Mouse (Mus musculus) urinary bladder, postnatal 0 days (tissue): Measurements from ENCODE around the gene Ero1lb. TPM values are rescaled to one million over a fixed set of nuclear protein-coding genes. Genes with fewer than 3 reads are reported as not detected.

Experiments
- polyA plus RNA-seq: library from polyadenylated mRNA; unstranded; fragments of >200 nt; fragmentation: Nextera tagmentation; extraction: Ambion mirVana; gene quantifications from 2 replicates; pipeline ENCODE4 v1.2.1, GENCODE M21; 2015

The Ero1lb gene
- polyA plus RNA-seq, result 2.5 and 2.6 TPM in 2 replicates

DNA sequence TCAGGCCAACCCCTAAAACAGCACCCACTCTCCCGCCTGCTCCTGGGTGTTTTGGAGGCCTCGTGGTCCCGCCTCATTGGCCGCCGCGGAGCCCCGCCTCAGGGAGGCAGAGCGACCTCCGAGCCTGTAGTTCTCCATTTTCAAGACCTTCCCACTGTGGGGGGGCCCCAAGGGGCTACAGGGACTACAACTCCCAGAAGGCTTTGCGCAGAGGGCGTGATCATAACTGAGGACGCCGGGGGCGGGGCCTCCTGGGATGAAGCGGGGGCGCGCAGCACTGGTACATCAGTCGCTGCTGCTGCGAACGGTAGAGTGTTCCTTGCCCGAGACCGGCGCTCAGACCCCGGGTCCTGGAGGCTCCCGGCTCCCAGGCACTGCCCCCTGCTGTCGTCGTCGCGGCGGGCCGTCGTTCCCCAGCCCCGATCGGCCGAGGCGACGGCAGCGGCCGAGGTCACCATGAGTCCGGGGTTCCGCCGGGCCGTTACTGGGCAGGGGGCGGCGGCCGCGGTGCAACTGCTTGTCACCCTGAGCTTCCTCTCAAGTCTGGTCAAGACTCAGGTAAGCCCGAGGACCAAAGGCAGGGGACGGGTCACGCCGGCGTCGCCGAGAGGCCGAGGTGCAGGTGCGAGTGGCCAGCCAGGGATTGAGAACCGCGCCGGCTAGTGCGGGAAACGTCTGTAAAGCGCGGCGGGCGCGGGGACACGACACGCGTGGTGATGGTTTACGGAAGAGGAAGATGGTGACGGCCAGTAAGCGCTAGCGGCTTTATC is at the start of gene Ero1lb:
Gene Ero1lb, plus strand, starts transcription at position 254 of the 770 bp plus-strand sequence.

DNA sequence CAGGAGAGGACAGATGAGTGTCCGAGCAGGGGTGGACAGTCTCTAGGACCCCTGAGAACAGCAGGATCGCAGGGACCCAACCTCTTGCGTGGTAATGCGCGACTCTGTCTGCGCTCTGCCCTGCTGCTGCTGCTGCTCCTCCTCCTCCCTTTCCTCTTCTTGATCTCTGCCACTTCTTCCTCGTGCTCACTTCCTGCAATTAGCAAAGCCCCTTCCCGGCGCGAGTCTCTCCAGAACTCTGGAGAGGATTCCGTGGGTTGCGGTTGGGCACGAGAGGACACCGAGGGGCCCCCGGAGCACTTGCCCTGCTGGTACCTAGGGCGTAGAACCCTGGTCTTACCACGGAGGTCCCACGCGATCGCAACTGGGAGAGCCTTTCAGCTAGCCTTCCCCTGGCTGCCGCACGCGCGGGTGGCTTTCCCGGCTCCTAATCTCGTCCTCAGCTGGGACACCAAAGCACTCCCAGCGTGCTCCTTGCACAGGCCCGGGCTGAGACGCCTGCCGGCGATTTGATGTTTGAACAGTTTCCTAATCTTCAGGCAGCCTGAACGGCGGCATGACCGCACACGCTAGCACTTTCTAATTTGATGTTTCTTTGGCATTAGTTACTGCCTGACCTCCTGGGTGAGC is 45.6 kb upstream of the Ero1lb start, which contains the start of gene Edaradd:
Gene Edaradd, minus strand, starts transcription at position 484 of the 630 bp plus-strand sequence.

Other genes with a start within 250 kb of the Ero1lb start
- 1.2 and 1.4 TPM in 2 replicates for gene Actn2, start 225.1 kb upstream of the Ero1lb start, polyA plus RNA-seq
- gene Heatr1, start 170.8 kb upstream of the Ero1lb start, polyA plus RNA-seq, result 6.7 and 7.8 TPM in 2 replicates
- gene Lgals8, start 100.9 kb upstream of the Ero1lb start, polyA plus RNA-seq, result 21.7 and 23.3 TPM in 2 replicates
- gene Edaradd, start 45.4 kb upstream of the Ero1lb start, polyA plus RNA-seq, result 0.78 and 1.1 TPM in 2 replicates
- gene Prl2c3, start 234.2 kb downstream of the Ero1lb start, polyA plus RNA-seq, result not detected in 2 replicates